Mouse (Mus musculus): ENCODE results near the gene Cpa2.

DNA sequence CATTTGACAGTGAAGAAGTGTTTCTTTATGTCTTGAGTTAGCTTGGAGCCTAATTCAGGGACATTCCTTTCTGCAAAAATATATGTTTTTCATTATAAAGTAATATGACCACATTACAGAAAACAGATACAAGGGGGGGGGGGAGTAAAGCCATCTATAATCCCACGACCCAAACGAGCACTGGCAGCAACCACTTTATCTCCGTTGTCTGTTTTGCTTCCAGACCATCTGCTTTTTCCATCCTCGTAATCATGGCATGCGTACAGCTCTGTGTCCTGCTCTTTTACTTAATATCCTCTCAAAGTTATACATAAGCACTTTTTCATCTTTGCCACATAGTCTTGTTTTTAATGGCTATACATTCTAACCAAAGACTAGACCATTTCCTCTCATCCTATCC lies 32.0 kb downstream of the Cpa2 start:
- TF ChIP-seq CTCF (IDR thresholded peaks at IDR 0.05; ENCODE audit: low read depth) (no peak), EP300 (IDR thresholded peaks at IDR 0.05; ENCODE audit: low read depth) (no peak)

Data from liver, embryonic 14.5 days (tissue).